Mouse (Mus musculus) limb, embryonic 10.5 days (tissue): Measurements from ENCODE around the gene Prkaca. TPM values are rescaled to one million over a fixed set of nuclear protein-coding genes. Genes with fewer than 3 reads are reported as not detected.
"Not testable (repeated sequence)": the region's sequence is repeated elsewhere in the genome, so short reads cannot be mapped to it uniquely, and the experiment has no call there.

Experiments used
- DNase-seq: peaks from one replicate; pipeline ENCODE4 v3.0.0-alpha.2; 2017; ENCODE audit warnings: low spot score
- H3K27ac ChIP-seq: fragments of 300-500 bp; sonication (generic); 2 replicates; pipeline ENCODE4 v1.5.1; 2016; ENCODE audit warnings: mild to moderate bottlenecking
- H3K27me3 ChIP-seq: fragments of 300-500 bp; sonication (generic); 2 replicates; pipeline ENCODE4 v1.6.1; 2016; ENCODE audit warnings: low read depth, mild to moderate bottlenecking; ENCODE audit not compliant: poor library complexity, severe bottlenecking
- H3K36me3 ChIP-seq: fragments of 300-500 bp; sonication (generic); 2 replicates; pipeline ENCODE4 v1.6.1; 2016; ENCODE audit warnings: mild to moderate bottlenecking, moderate library complexity
- H3K4me1 ChIP-seq: fragments of 300-500 bp; sonication (generic); 2 replicates; pipeline ENCODE4 v1.6.1; 2016
- H3K4me3 ChIP-seq: fragments of 300-500 bp; sonication (generic); 2 replicates; pipeline ENCODE4 v1.5.1; 2016; ENCODE audit warnings: mild to moderate bottlenecking, moderate library complexity
- H3K9me3 ChIP-seq: fragments of 300-500 bp; sonication (generic); replicated peaks from 2 replicates; pipeline ENCODE4 v1.6.1; 2016; ENCODE audit warnings: mild to moderate bottlenecking
- WGBS: fragments of 180-500 bp; shearing (Covaris S2); methylation state at CpG from one replicate; pipeline ENCODE4 v1.1.7; 2016; 5-methylcytosine and 5-hydroxymethylcytosine counted together
- polyA plus RNA-seq: library from polyadenylated mRNA; unstranded; fragments of >200 nt; fragmentation: Nextera tagmentation; extraction: Ambion mirVana; gene quantifications from 2 replicates; pipeline ENCODE4 v1.2.1, GENCODE M21; 2016

The Prkaca gene
- polyA plus RNA-seq, 1 experiment from 2014 or later, result 158 TPM

- Histone ChIP-seq H3K36me3 (peaks cover 61% of the 10 kb centered on the region), H3K27ac (peak overlapping the region; percentile 70), H3K4me1 (peaks cover 35% of the 10 kb centered on the region), H3K4me3 (0 out of 2 replicates have a peak overlapping the region, but pooled peaks have one; percentile 25), H3K27me3 (no peaks in the 10 kb centered on the region), H3K9me3 (no peaks in the 10 kb centered on the region)
- WGBS, result 74% methylated on average over 9 of the region's 9 CpGs
- DNase-seq, result no peak
Observed at GRCm38 (mm10) chr8:83978200-83978599, 5.4 kb downstream of the Prkaca start.

DNA sequence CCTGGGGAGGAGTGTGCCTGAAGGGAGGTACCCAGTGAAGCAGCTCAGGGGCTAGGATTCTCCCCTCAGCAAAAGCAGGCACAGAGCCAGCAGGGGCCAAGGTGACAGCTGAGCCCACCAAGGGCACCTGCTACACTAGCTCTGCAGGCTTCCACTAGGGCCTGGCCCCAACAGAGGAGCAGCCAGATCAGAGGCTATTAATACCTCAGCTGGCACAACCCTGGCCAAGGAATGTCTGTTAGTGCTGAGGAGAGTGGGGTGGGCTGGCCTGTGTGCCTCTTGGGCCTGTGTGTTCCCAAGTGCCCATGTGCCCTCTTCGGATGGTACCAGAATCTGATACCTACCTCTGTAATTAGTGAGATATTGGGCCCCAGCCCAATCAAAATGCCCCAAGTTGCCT is 7.5 kb downstream of the Prkaca start:
- Histone ChIP-seq H3K4me1 (peaks cover 20% of the 10 kb centered on the region), H3K9me3 (no peaks in the 10 kb centered on the region), H3K27ac (0 out of 2 replicates have a peak overlapping the region, but pooled peaks have one; percentile 30), H3K36me3 (peaks cover 75% of the 10 kb centered on the region), H3K4me3 (no peak overlapping the region), H3K27me3 (no peaks in the 10 kb centered on the region)
- no peak for DNase-seq
- 89% methylated on average over 1 of the region's 1 CpGs for WGBS

- H3K27ac ChIP-seq, result no peak overlapping the region
- no peaks in the 10 kb centered on the region for H3K27me3 ChIP-seq
- peaks cover 80% of the 10 kb centered on the region for H3K36me3 ChIP-seq
- peaks cover 20% of the 10 kb centered on the region for H3K4me1 ChIP-seq
- 83% methylated on average over 8 of the region's 8 CpGs for WGBS
- H3K4me3 ChIP-seq, result no peak overlapping the region
- no peaks in the 10 kb centered on the region for H3K9me3 ChIP-seq
- no peak for DNase-seq
Observed at GRCm38 (mm10) chr8:83980845-83981244, 8.1 kb downstream of the Prkaca start.

DNA sequence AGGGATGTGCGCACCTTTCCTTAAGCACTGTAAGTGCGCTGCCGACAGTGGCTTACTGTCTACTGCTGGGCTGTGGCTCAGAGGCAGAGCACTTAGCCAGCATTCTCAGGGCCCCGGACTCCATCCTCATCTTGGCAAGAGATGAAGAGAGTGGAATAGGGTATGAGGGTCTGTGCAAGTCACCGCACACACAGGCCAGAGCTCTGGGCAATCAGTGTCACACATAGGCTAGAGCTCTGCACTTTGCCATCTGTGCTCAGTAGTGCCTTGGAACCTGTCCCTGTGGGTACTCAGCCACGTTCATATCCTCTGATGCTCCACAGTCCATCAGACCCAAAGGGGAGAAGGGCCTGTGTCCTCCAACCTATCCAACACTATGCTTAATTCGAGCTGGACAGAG is 8.7 kb downstream of the Prkaca start:
- H3K27me3 ChIP-seq, result no peaks in the 10 kb centered on the region
- WGBS, result 94% methylated on average over 7 of the region's 7 CpGs
- H3K4me1 ChIP-seq, result peaks cover 20% of the 10 kb centered on the region
- H3K9me3 ChIP-seq, result no peaks in the 10 kb centered on the region
- no peak overlapping the region for H3K27ac ChIP-seq
- peaks cover 83% of the 10 kb centered on the region for H3K36me3 ChIP-seq
- no peak overlapping the region for H3K4me3 ChIP-seq
- DNase-seq, result no peak

- no peak for DNase-seq
- H3K27ac ChIP-seq, result no peak overlapping the region
- no peaks in the 10 kb centered on the region for H3K9me3 ChIP-seq
- no peaks in the 10 kb centered on the region for H3K27me3 ChIP-seq
- peaks cover 92% of the 10 kb centered on the region for H3K36me3 ChIP-seq
- no peak overlapping the region for H3K4me3 ChIP-seq
- peaks cover 11% of the 10 kb centered on the region for H3K4me1 ChIP-seq
- 90% methylated on average over 4 of the region's 4 CpGs for WGBS
Observed at GRCm38 (mm10) chr8:83982449-83982848, 9.7 kb downstream of the Prkaca start.

GRCm38 (mm10) chr8:83983222-83983621 is 10.4 kb downstream of the Prkaca start:
- not testable (repeated sequence) for H3K9me3 ChIP-seq, DNase-seq, H3K27me3 ChIP-seq, H3K27ac ChIP-seq, H3K4me3 ChIP-seq, H3K4me1 ChIP-seq
- H3K36me3 ChIP-seq, result peaks cover 93% of the 10 kb centered on the region
- WGBS, result 97% methylated on average over 2 of the region's 2 CpGs

DNA sequence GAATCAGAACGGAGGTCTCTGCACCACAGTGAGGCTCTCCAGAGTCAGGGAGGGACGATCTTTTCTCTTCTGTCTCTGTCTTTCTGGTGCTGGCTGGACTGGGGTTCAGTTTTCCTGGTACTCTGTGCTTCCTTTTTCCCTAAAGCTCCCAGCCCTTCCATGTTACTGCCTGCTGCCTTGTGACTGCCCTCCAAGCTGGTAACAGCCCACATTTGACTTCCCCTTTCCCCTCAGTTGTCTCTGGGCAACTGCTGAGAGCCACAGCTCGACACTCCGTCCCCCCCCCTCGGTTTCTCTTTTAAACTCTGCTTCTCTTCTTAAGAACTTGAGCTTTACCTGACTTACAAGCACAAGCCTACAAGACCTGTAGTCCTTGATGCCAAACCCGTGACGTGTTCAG is 16.4 kb downstream of the Prkaca start:
- H3K9me3 ChIP-seq, result no peaks in the 10 kb centered on the region
- 86% methylated on average over 7 of the region's 7 CpGs for WGBS
- peaks cover 12% of the 10 kb centered on the region for H3K4me1 ChIP-seq
- no peaks in the 10 kb centered on the region for H3K27me3 ChIP-seq
- peaks cover 95% of the 10 kb centered on the region for H3K36me3 ChIP-seq
- no peak for DNase-seq
- no peak overlapping the region for H3K27ac ChIP-seq
- H3K4me3 ChIP-seq, result no peak overlapping the region

GRCm38 (mm10) chr8:83990170-83990569 is 17.4 kb downstream of the Prkaca start:
- Histone ChIP-seq H3K27ac (no peak overlapping the region), H3K36me3 (peaks cover 95% of the 10 kb centered on the region), H3K9me3 (no peaks in the 10 kb centered on the region), H3K27me3 (no peaks in the 10 kb centered on the region), H3K4me1 (peaks cover 13% of the 10 kb centered on the region), H3K4me3 (no peak overlapping the region)
- DNase-seq, result no peak
- WGBS, result 92% methylated on average over 14 of the region's 14 CpGs

DNA sequence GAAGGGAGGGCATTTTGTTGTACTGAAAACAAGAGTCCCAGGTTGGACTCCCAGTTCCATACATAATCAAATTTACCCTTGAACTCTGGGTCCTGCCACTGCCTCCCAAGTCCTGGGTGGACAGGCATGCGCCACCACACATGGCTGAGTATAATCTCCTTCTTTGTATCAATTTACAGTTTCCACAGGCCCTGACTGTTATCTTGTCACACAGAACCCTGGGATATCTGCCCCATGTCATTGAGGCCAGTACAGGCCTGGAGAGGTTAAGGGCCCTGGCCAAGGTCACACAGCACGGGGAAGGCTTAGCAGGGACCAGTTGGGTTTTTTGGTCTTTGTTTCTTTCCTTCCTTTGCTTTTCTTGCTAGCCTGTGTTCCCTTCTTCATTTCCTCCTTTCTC is 19.7 kb downstream of the Prkaca start:
- H3K36me3 ChIP-seq, result peaks cover 74% of the 10 kb centered on the region
- no peaks in the 10 kb centered on the region for H3K9me3 ChIP-seq
- WGBS, result 83% methylated on average over 2 of the region's 2 CpGs

GRCm38 (mm10) chr8:83994030-83994429 is 21.2 kb downstream of the Prkaca start:
- H3K9me3 ChIP-seq, result no peaks in the 10 kb centered on the region
- WGBS, result 86% methylated on average over 3 of the region's 3 CpGs
- no peak overlapping the region for H3K4me3 ChIP-seq
- H3K27ac ChIP-seq, result no peak overlapping the region
- H3K27me3 ChIP-seq, result no peaks in the 10 kb centered on the region
- DNase-seq, result no peak
- peaks cover 59% of the 10 kb centered on the region for H3K36me3 ChIP-seq
- H3K4me1 ChIP-seq, result peaks cover 37% of the 10 kb centered on the region

More for the DNA sequence above, 19.7 kb downstream of the Prkaca start:
- Histone ChIP-seq H3K4me1 (peaks cover 29% of the 10 kb centered on the region), H3K27me3 (no peaks in the 10 kb centered on the region), H3K27ac (no peak overlapping the region), H3K4me3 (no peak overlapping the region)
- no peak for DNase-seq

GRCm38 (mm10) chr8:83995973-83996372 is 23.2 kb downstream of the Prkaca start:
- Histone ChIP-seq H3K4me3 (peak overlapping the region; percentile 87), H3K27me3 (peaks cover 18% of the 10 kb centered on the region), H3K4me1 (peaks cover 45% of the 10 kb centered on the region), H3K27ac (peak overlapping the region; percentile 96), H3K9me3 (no peaks in the 10 kb centered on the region), H3K36me3 (peaks cover 58% of the 10 kb centered on the region)
- WGBS, result 14% methylated on average over 12 of the region's 12 CpGs
- no peak for DNase-seq

- Histone ChIP-seq H3K9me3 (no peaks in the 10 kb centered on the region), H3K27me3 (peaks cover 27% of the 10 kb centered on the region), H3K4me1 (peaks cover 45% of the 10 kb centered on the region), H3K27ac (peak overlapping the region; percentile 96), H3K4me3 (peak overlapping the region; percentile 87), H3K36me3 (peaks cover 58% of the 10 kb centered on the region)
- WGBS, result under 1% methylated on average over 81 of the region's 103 CpGs
- DNase-seq, result peak; percentile 91
Observed at GRCm38 (mm10) chr8:83996567-83997505, 24.0 kb downstream of the Prkaca start.

- DNase-seq, result peak; percentile 58
- peak within 1 kb of the TSS; percentile 87 for H3K4me3 ChIP-seq
- H3K27ac ChIP-seq, result peak within 1 kb of the TSS; percentile 96
- H3K4me1 ChIP-seq, result peaks cover 48% of the 10 kb centered on the region
- H3K9me3 ChIP-seq, result no peaks in the 10 kb centered on the region
- peaks cover 56% of the 10 kb centered on the region for H3K36me3 ChIP-seq
- 12% methylated on average over 105 of the region's 112 CpGs for WGBS
- H3K27me3 ChIP-seq, result peaks cover 33% of the 10 kb centered on the region
Observed at GRCm38 (mm10) chr8:83997511-83998141, 24.8 kb downstream of the Prkaca start, which contains the start of gene Samd1. TSS of gene Samd1 (plus strand) at chr8:83997672.
